Mouse (Mus musculus) regulatory T cell (primary cell): ENCODE measurements around the gene Tex29.

Experiments
- in situ Hi-C: fragments of 300-600 bp; cut with MboI, MseI; formaldehyde crosslinking; loops from one replicate; pipeline ENCODE4 v1.15.1; 2025; ENCODE audit warnings: high pct_unique_total_duplicates

Gene Tex29

GRCm38 (mm10) chr8:11840174-11840573 lies at the start of gene Tex29:
TSS of gene Tex29 (plus strand) at chr8:11840474.
- in situ Hi-C loops: no loop called here

DNA sequence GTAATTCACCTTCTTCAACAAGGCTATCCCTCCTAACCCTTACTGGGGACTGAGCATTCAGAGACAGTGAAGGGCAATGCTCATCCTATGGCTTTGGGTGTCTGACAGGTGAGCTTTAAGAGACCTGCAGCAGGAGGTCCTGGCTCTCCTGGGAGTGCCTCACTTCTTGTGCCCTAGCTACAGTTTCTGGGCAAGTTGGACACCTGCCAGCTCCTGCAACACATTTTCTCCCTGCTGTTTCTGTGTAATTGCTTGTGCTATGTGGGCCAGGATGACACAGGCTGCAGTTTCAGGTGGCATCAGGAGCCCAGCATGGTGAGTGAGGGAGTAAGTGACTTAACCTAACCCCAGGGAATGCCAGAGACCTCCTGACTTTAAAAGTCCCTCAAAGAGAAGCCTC lies 45.3 kb upstream of the Tex29 start:
- in situ Hi-C loops: no loop called here

- in situ Hi-C loops: no loop called here
Measured at GRCm38 (mm10) chr8:11797128-11797527, 43.1 kb upstream of the Tex29 start.

GRCm38 (mm10) chr8:11797729-11798479 lies 42.4 kb upstream of the Tex29 start:
- in situ Hi-C loops: no loop called here

DNA sequence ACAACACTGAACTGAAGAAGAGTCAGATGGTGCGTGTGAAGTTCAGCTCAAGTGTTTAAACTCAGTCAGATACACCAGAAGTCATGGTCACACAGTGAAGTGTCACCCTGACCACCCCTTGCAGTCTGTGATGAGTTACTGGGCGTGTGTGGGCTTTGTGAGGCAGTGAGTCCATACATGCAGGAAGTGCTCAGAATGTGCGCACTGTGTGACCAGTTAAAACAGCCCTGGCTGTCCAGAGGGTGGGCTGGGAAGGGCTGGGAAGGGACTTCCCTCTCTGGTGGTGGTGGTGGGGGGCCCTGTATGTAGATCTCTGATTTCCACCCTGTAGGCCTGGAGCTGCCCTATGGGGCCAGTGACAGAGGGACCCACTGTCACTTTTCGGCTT lies 41.8 kb upstream of the Tex29 start:
- in situ Hi-C loops: no loop called here

GRCm38 (mm10) chr8:11799098-11799497 lies 41.2 kb upstream of the Tex29 start:
- in situ Hi-C loops: no loop called here

- in situ Hi-C loops: no loop called here
Measured at GRCm38 (mm10) chr8:11800481-11800880, 39.8 kb upstream of the Tex29 start.

- in situ Hi-C loops: no loop called here
Measured at GRCm38 (mm10) chr8:11801571-11801970, 38.7 kb upstream of the Tex29 start.

DNA sequence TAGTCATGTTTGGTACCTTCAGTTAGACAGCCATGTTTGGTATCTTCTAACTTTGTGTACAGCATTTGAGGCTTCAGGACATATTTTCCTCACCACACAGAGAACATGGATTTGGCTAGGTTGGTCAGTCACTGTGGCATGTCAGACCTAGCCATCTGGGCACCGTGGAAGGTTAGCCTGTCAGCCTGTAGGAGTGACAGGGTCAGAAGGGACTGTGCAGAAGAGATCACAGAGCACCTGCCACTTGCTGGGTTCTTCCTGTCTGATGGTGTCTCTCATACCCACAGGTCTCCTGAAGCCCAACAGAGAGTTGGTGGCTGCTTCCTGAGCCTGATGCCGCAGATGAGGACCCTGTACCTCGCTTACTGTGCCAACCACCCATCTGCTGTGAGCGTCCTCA lies 35.4 kb upstream of the Tex29 start:
- in situ Hi-C loops: no loop called here

DNA sequence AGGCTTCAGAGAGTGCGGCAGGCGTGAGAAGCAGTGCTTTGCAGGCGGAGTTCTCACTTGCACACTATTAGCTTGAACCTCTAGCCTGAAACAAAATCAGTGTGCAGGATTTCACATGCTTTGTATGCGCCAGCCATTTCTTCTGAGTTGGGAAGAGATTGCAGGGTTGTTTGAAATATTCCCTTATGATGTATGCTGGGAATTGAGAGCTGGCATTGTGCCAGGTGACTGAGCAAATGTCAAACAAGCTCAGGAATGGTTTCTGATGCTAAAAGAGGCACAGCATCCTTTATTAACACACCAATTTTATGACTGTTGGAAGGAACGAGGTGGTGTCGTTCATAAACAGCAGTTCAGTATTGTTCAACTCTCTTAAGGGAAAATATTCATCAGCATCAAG lies 34.0 kb upstream of the Tex29 start:
- in situ Hi-C loops: no loop called here

DNA sequence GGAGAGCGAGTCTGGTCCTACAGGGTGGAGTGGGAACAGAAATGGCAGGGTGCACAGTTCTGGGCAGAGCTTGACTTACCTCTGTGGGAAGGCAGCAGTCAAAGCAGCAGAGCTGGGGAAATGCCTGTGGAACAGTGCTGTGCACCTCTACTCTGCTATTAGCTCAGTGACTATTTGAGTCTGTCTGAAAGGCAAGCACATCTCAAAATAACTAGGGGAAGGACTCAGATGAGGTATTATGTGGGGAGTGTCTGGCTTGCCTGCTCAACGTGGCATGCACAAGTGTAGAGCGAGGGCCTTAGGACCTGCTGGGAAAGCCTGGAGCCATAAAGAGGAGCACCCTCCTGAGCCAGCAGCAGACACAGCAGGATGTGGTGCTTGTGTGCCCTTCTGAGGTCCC lies 32.9 kb upstream of the Tex29 start:
- in situ Hi-C loops: no loop called here

- in situ Hi-C loops: no loop called here
Measured at GRCm38 (mm10) chr8:11808047-11808446, 32.2 kb upstream of the Tex29 start.

DNA sequence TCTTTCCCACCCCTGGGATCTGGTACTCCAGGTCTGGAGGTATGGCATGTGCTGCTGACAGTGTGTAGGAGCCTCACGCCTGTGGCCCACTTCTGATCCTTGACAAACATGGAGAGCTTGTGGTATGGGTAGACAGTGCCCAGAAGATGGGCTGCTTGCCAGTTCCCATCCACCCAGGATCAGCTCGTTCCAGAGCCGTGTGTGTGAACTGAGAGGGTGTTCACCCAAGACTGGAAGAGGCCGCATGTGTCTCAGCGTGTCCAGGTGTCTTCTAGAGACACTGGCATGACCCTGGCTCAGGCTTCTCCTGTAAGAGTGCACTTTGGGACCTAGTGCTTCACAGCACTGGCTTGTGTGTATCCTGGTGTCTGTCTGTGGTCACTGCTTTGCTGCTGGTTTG lies 29.8 kb upstream of the Tex29 start:
- in situ Hi-C loops: no loop called here

GRCm38 (mm10) chr8:11813801-11814200 lies 26.5 kb upstream of the Tex29 start:
- in situ Hi-C loops: no loop called here

DNA sequence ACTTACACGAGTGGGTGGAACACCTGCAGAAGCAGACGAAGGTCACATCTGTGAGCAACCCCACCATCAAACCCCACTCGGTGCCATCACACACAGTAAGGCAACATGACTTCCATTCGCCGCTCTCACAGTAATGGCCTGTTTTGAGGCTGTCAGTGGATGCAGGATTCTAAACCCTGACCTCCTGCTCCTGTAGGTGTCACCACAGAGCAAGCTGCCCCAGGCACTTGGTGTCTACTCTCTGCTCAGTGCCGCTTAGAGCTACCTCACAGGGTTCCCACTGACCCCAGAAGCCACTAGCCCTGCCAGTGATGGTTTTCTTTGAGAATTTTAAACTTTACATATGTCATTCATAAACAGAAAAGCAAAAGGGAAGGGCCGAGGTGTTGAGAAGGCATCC lies 25.1 kb upstream of the Tex29 start:
- in situ Hi-C loops: no loop called here

DNA sequence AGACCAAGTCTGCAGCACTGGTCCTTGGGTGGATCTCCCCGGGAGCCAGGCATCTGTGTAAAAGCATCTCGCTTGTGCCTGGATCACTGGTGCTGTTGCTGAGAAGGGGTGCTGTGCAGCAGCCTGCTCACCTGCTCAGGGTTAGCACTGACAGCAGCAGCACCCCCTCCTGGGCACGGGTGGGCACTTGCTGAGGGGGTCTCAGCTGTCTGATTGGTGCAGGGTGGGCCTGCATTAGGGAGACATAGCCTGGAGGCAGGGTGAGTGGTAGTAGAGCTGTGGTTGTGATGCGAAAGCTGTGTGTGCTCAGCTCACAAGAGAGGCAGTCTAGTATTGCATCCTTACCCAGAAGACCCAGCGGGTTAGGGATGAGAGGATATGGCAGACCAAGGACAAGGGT lies 20.1 kb upstream of the Tex29 start:
- in situ Hi-C loops: no loop called here

DNA sequence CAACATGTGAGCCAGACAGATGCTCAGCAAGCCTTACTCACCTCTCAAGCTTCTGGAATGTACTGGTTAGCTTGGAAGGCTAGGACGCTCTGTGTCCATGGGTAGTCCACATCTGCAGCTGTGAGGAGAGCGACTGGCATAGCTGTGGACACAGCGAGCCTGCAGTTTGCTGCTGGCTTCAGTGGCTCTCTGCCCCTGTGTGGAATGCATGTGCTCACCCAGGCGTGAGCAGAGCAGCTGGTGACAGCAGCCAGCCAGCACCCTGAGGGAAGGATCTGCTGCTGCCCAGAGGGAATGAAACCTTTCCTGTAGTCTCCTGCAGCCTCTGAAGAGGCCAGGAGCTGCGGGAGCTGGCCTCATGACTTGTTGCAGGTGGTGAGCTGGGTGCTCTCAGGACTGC lies 19.7 kb upstream of the Tex29 start:
- in situ Hi-C loops: no loop called here

GRCm38 (mm10) chr8:11821451-11822206 lies 18.6 kb upstream of the Tex29 start:
- in situ Hi-C loops: no loop called here

DNA sequence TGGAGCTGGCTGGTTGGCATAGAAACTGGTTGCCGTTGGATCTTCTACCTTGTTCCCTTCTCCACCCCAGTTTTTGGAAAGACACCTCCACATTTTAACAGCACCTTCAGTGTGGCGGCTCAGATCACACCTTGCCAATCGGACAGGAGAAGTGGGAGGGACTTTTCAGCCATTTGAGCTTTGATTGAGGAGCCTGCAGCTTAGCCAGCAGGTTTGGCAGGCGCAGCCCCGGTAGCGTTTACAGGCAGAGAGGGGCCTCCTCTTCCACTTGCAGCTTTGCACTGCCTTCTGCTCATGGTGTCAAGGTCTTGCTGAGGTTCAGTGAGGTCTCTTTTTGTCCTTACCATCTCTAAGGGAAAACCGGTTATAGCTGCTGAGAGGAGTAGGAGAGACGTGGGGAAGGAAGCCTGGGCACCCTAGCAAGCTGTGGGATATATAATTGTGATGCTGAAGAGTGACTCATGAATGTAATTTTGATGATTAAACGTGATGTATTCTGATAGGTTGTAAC lies 17.7 kb upstream of the Tex29 start:
- in situ Hi-C loops: no loop called here

- in situ Hi-C loops: no loop called here
Measured at GRCm38 (mm10) chr8:11825756-11826155, 14.5 kb upstream of the Tex29 start.

DNA sequence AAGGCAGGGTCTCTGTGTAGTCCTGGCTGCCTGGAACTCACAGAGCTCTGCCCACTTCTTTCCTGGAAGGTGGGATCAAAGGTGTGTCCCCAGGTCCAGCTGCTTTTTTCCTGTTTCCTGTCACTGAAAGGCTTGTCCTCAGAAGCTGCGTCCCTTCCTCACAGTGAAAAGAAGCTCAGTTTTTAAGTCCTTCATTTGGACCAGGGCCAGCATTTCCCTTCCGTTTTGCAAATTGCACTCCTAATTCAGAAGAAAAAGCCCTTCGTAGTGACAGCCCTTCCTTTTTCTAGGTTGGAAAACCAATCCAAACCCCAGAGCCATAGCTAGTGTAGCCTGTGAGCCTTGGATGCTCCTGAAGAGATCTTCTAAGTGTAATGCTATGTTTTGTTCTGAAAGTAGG lies 13.0 kb upstream of the Tex29 start:
- in situ Hi-C loops: no loop called here

GRCm38 (mm10) chr8:11830214-11831046 lies 9.8 kb upstream of the Tex29 start:
- in situ Hi-C loops: no loop called here
